Mouse (Mus musculus) layer of hippocampus, adult 18-20 months (tissue): ENCODE measurements at regions not wholly inside any gene's neighbourhood (a gene's known extent, or its start where the extent isn't known, plus 50 kb on each side); places are given as distances from the start of the nearest gene placed in this dataset.
A peak's percentile ranks its signal among the peaks of the same experiment; 100 is the strongest.

ENCODE experiments used
- DNase-seq, 2 experiments: peaks; one replicate each; pipeline ENCODE4 v3.0.0; 2022; ENCODE audit warnings: low spot score in 2 of 2

- DNase-seq = no peak
Measured at GRCm38 (mm10) chr15:52095629-52096190, 1789.0 kb upstream of the Gm7489 start.

GRCm38 (mm10) chr15:52108761-52109160 is 1775.9 kb upstream of the Gm7489 start:
- no peak for DNase-seq

- no peak for DNase-seq
Measured at GRCm38 (mm10) chr15:52114368-52115036, 1770.2 kb upstream of the Gm7489 start.

- no peak for DNase-seq
Measured at GRCm38 (mm10) chr15:52136693-52137092, 1748.0 kb upstream of the Gm7489 start.

- DNase-seq = peak in 1 of 2 experiments; percentile 32
Measured at GRCm38 (mm10) chr15:52153421-52153820, 1731.3 kb upstream of the Gm7489 start.

GRCm38 (mm10) chr15:52155784-52156183 is 1728.9 kb upstream of the Gm7489 start:
- DNase-seq = no peak

GRCm38 (mm10) chr15:52156779-52157178 is 1727.9 kb upstream of the Gm7489 start:
- DNase-seq = no peak

- peak; percentile 80 to 91 for DNase-seq
Measured at GRCm38 (mm10) chr15:52160181-52161088, 1724.3 kb upstream of the Gm7489 start.

GRCm38 (mm10) chr15:52161089-52161442 is 1723.6 kb upstream of the Gm7489 start:
- peak in 1 of 2 experiments; percentile 16 for DNase-seq

GRCm38 (mm10) chr15:52161568-52162316 is 1723.0 kb upstream of the Gm7489 start:
- peak in 1 of 2 experiments; percentile 14 for DNase-seq

- no peak for DNase-seq
Measured at GRCm38 (mm10) chr15:52166144-52166543, 1718.6 kb upstream of the Gm7489 start.

- no peak for DNase-seq
Measured at GRCm38 (mm10) chr15:52166595-52167443, 1717.9 kb upstream of the Gm7489 start.

- DNase-seq = no peak
Measured at GRCm38 (mm10) chr15:52167811-52168210, 1716.9 kb upstream of the Gm7489 start.

GRCm38 (mm10) chr15:52176951-52177350 is 1707.8 kb upstream of the Gm7489 start:
- peak in 1 of 2 experiments; percentile 73 for DNase-seq

- no peak for DNase-seq
Measured at GRCm38 (mm10) chr15:52178668-52179067, 1706.0 kb upstream of the Gm7489 start.

- no peak for DNase-seq
Measured at GRCm38 (mm10) chr15:52179379-52179778, 1705.3 kb upstream of the Gm7489 start.

- no peak for DNase-seq
Measured at GRCm38 (mm10) chr15:52191176-52191575, 1693.5 kb upstream of the Gm7489 start.

- DNase-seq = no peak
Measured at GRCm38 (mm10) chr15:52207271-52207670, 1677.4 kb upstream of the Gm7489 start.

GRCm38 (mm10) chr15:52232442-52232841 is 1652.3 kb upstream of the Gm7489 start:
- no peak for DNase-seq

- no peak for DNase-seq
Measured at GRCm38 (mm10) chr15:52236220-52236619, 1648.5 kb upstream of the Gm7489 start.
